Mouse (Mus musculus): Measurements from ENCODE around the gene Emd. TPM values are rescaled to one million over a fixed set of nuclear protein-coding genes. Genes with fewer than 3 reads are reported as not detected.

The Emd gene
- total RNA-seq, 2 experiments from 2014 or later: 96.2 to 113 TPM

GRCm38 (mm10) chrX:74270902-74271551 is 16.5 kb downstream of the Emd start:
- no peak; the same call in 1 of the 2 replicates for ATAC-seq (replicated peaks; ENCODE audit: low FRiP score, low TSS enrichment, poor library complexity, severe bottlenecking)

GRCm38 (mm10) chrX:74273422-74274322 is 19.2 kb downstream of the Emd start:
- ATAC-seq (replicated peaks; ENCODE audit: low FRiP score, low TSS enrichment, poor library complexity, severe bottlenecking): no peak

- no peak for ATAC-seq (replicated peaks; ENCODE audit: low FRiP score, low TSS enrichment, poor library complexity, severe bottlenecking)
These were observed 23.4 kb downstream of the Emd start for GRCm38 (mm10) chrX:74277916-74278315.

GRCm38 (mm10) chrX:74281041-74281731 is 26.7 kb downstream of the Emd start:
- ATAC-seq (replicated peaks; ENCODE audit: low FRiP score, low TSS enrichment, poor library complexity, severe bottlenecking): no peak

GRCm38 (mm10) chrX:74281732-74282394 is 27.4 kb downstream of the Emd start, which contains the start of the genes Taz and Dnase1l1:
Gene Taz (plus strand): TSS chrX:74281912.
Gene Dnase1l1 (minus strand): TSS chrX:74282337.
- ATAC-seq (replicated peaks; ENCODE audit: low FRiP score, low TSS enrichment, poor library complexity, severe bottlenecking): peak; percentile 94

- ATAC-seq (replicated peaks; ENCODE audit: low FRiP score, low TSS enrichment, poor library complexity, severe bottlenecking): peak; percentile 68
These were observed 28.1 kb downstream of the Emd start for GRCm38 (mm10) chrX:74282395-74283091.

- no peak for ATAC-seq (replicated peaks; ENCODE audit: low FRiP score, low TSS enrichment, poor library complexity, severe bottlenecking)
These were observed 28.6 kb downstream of the Emd start for GRCm38 (mm10) chrX:74283092-74283437.

GRCm38 (mm10) chrX:74293431-74293830 is 38.9 kb downstream of the Emd start:
- ATAC-seq (replicated peaks; ENCODE audit: low FRiP score, low TSS enrichment, poor library complexity, severe bottlenecking): no peak

GRCm38 (mm10) chrX:74296538-74297448 is 42.3 kb downstream of the Emd start, which contains the start of gene Atp6ap1:
Gene Atp6ap1 (plus strand): TSS chrX:74297097.
- peak; percentile 99 for ATAC-seq (replicated peaks; ENCODE audit: low FRiP score, low TSS enrichment, poor library complexity, severe bottlenecking)

- no peak for ATAC-seq (replicated peaks; ENCODE audit: low FRiP score, low TSS enrichment, poor library complexity, severe bottlenecking)
These were observed 43.9 kb downstream of the Emd start for GRCm38 (mm10) chrX:74298348-74298747.

- no peak for ATAC-seq (replicated peaks; ENCODE audit: low FRiP score, low TSS enrichment, poor library complexity, severe bottlenecking)
These were observed 45.2 kb downstream of the Emd start for GRCm38 (mm10) chrX:74299721-74300120.

- ATAC-seq (replicated peaks; ENCODE audit: low FRiP score, low TSS enrichment, poor library complexity, severe bottlenecking): peak; percentile 84
These were observed 50.6 kb downstream of the Emd start, which contains the start of gene Gdi1 for GRCm38 (mm10) chrX:74304867-74305700. Gene Gdi1 (plus strand): TSS chrX:74304998.

Other genes with a start within 250 kb of the Emd start
- gene Irak1, start 230.8 kb upstream of the Emd start, total RNA-seq (2014; fragmentation: Nextera tagmentation): 74.9 and 81.2 TPM in 2 replicates
- 43.2 and 48.7 TPM in 2 replicates for gene Irak1, start 230.8 kb upstream of the Emd start, total RNA-seq (2017)
- not detected in 2 replicates for gene Opn1mw, start 127.2 kb upstream of the Emd start, total RNA-seq (2014; fragmentation: Nextera tagmentation)
- not detected in 2 replicates for gene Opn1mw, start 127.2 kb upstream of the Emd start, total RNA-seq (2017)
- gene Mecp2, start 119.3 kb upstream of the Emd start, total RNA-seq (2014; fragmentation: Nextera tagmentation): 21.8 and 22.9 TPM in 2 replicates
- gene Mecp2, start 119.3 kb upstream of the Emd start, total RNA-seq (2017): 12.9 and 17.9 TPM in 2 replicates
- not detected in 2 replicates for gene Tex28, start 86.8 kb upstream of the Emd start, total RNA-seq (2014; fragmentation: Nextera tagmentation)
- not detected in 2 replicates for gene Tex28, start 86.8 kb upstream of the Emd start, total RNA-seq (2017)
- gene Tktl1, start 77.4 kb upstream of the Emd start, total RNA-seq (2014; fragmentation: Nextera tagmentation): not detected in 2 replicates
- not detected in 2 replicates for gene Tktl1, start 77.4 kb upstream of the Emd start, total RNA-seq (2017)
- 118 and 156 TPM in 2 replicates for gene Flna, start 4.9 kb upstream of the Emd start, total RNA-seq (2014; fragmentation: Nextera tagmentation)
- 299 and 337 TPM in 2 replicates for gene Flna, start 4.9 kb upstream of the Emd start, total RNA-seq (2017)
- gene Rpl10, start 16.1 kb downstream of the Emd start, total RNA-seq (2014; fragmentation: Nextera tagmentation): 4,546 and 4,933 TPM in 2 replicates
- 1,280 and 1,947 TPM in 2 replicates for gene Rpl10, start 16.1 kb downstream of the Emd start, total RNA-seq (2017)
- gene Taz, start 27.2 kb downstream of the Emd start, total RNA-seq (2014; fragmentation: Nextera tagmentation): 37.9 and 62.6 TPM in 2 replicates
- 37.0 and 41.7 TPM in 2 replicates for gene Taz, start 27.2 kb downstream of the Emd start, total RNA-seq (2017)
- gene Dnase1l1, start 27.6 kb downstream of the Emd start, total RNA-seq (2014; fragmentation: Nextera tagmentation): 12.9 and 22.9 TPM in 2 replicates
- 15.6 and 28.0 TPM in 2 replicates for gene Dnase1l1, start 27.6 kb downstream of the Emd start, total RNA-seq (2017)
- gene Atp6ap1, start 42.4 kb downstream of the Emd start, total RNA-seq (2014; fragmentation: Nextera tagmentation): 91.6 and 95.2 TPM in 2 replicates
- gene Atp6ap1, start 42.4 kb downstream of the Emd start, total RNA-seq (2017): 72.2 and 111 TPM in 2 replicates
- 105 and 125 TPM in 2 replicates for gene Gdi1, start 50.3 kb downstream of the Emd start, total RNA-seq (2014; fragmentation: Nextera tagmentation)
- gene Gdi1, start 50.3 kb downstream of the Emd start, total RNA-seq (2017): 12.9 and 19.3 TPM in 2 replicates
- gene Fam50a, start 58.3 kb downstream of the Emd start, total RNA-seq (2014; fragmentation: Nextera tagmentation): 32.6 and 39.6 TPM in 2 replicates
- 62.1 and 75.4 TPM in 2 replicates for gene Fam50a, start 58.3 kb downstream of the Emd start, total RNA-seq (2017)
- gene Plxna3, start 74.4 kb downstream of the Emd start, total RNA-seq (2014; fragmentation: Nextera tagmentation): 3.9 and 14.8 TPM in 2 replicates
- gene Plxna3, start 74.4 kb downstream of the Emd start, total RNA-seq (2017): 0.80 TPM in 2 replicates
- 62.4 and 101 TPM in 2 replicates for gene Lage3, start 98.9 kb downstream of the Emd start, total RNA-seq (2014; fragmentation: Nextera tagmentation)
- 29.6 and 35.2 TPM in 2 replicates for gene Lage3, start 98.9 kb downstream of the Emd start, total RNA-seq (2017)
- 35.0 and 64.6 TPM in 2 replicates for gene Ubl4a, start 118.5 kb downstream of the Emd start, total RNA-seq (2014; fragmentation: Nextera tagmentation)
- 14.1 and 24.5 TPM in 2 replicates for gene Ubl4a, start 118.5 kb downstream of the Emd start, total RNA-seq (2017)
- 6.7 and 16.4 TPM in 2 replicates for gene Slc10a3, start 118.7 kb downstream of the Emd start, total RNA-seq (2014; fragmentation: Nextera tagmentation)
- 11.5 and 11.6 TPM in 2 replicates for gene Slc10a3, start 118.7 kb downstream of the Emd start, total RNA-seq (2017)
- 13.1 and 16.5 TPM in 2 replicates for gene Fam3a, start 138.6 kb downstream of the Emd start, total RNA-seq (2014; fragmentation: Nextera tagmentation)
- gene Fam3a, start 138.6 kb downstream of the Emd start, total RNA-seq (2017): 12.8 and 21.1 TPM in 2 replicates
- gene Ikbkg, start 138.6 kb downstream of the Emd start, total RNA-seq (2014; fragmentation: Nextera tagmentation): 12.6 and 16.4 TPM in 2 replicates
- 25.7 and 45.8 TPM in 2 replicates for gene Ikbkg, start 138.6 kb downstream of the Emd start, total RNA-seq (2017)
- 68.0 and 77.7 TPM in 2 replicates for gene G6pdx, start 174.5 kb downstream of the Emd start, total RNA-seq (2014; fragmentation: Nextera tagmentation)
- gene G6pdx, start 174.5 kb downstream of the Emd start, total RNA-seq (2017): 47.5 and 77.2 TPM in 2 replicates
- gene Gm6880, start 226.7 kb downstream of the Emd start, total RNA-seq (2014; fragmentation: Nextera tagmentation): not detected in 2 replicates
- gene Gm6880, start 226.7 kb downstream of the Emd start, total RNA-seq (2017): not detected in 2 replicates